Mouse (Mus musculus): ENCODE measurements at regions not wholly inside any gene's neighbourhood (a gene's known extent, or its start where the extent isn't known, plus 50 kb on each side); places are given as distances from the start of the nearest gene placed in this dataset.

DNA sequence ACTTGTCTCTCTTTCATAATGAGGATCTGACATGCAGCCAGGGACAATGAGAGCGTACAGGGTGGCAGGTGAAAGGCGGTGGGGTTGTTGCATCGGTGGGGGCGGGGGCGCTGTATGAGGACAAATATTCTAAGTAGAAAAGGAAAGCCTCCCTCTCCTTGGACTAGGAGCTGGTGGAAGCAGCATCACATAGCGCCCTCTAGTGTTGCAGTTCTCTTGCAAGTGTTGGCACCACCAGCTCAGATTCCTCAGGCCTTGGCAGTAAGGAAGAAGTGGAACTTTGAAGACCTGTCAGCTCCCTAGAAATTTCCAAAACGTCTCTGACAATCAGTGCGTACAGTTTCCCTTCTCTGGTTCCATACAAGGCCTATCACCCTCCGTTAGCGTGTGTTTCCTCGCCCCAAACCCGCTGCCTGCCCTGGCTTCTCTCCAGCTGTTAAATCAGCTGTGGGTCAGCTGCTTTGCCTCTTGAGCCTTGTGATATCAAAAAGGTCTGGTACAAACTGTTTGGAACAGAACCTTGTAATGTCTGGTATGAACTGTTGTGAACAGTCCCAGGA is 240.2 kb upstream of the Ano5 start:
- H3K4me2 ChIP-seq (replicated peaks; ENCODE audit: low read depth, low read length, severe bottlenecking): no peak overlapping the region
- peak; percentile 23 for DNase-seq (ENCODE audit: low spot score)
- H3K4me1 ChIP-seq (ENCODE audit: control insufficient read depth, insufficient read depth, low read length): no peaks in the 10 kb centered on the region
- H3K9ac ChIP-seq (ENCODE audit: low read depth, low read length, severe bottlenecking): no peak overlapping the region
- no peak for ATAC-seq (ENCODE audit: low FRiP score, low read depth)
- no peaks in the 10 kb centered on the region for H3K36me3 ChIP-seq (ENCODE audit: control insufficient read depth, insufficient read depth, low read length)
- no peak overlapping the region for H3K4me3 ChIP-seq (replicated peaks; ENCODE audit: low read length)
- TF ChIP-seq POLR2A (IDR thresholded peaks at IDR 0.05; ENCODE audit: borderline replicate concordance, extremely low read depth, insufficient read depth, insufficient read length): no peak
- no peaks in the 10 kb centered on the region for H3K27me3 ChIP-seq (ENCODE audit: control insufficient read depth, insufficient read depth, low read length)
- H3K27ac ChIP-seq (replicated peaks; ENCODE audit: low read depth, low read length): no peak overlapping the region
- no peaks in the 10 kb centered on the region for H3K9me3 ChIP-seq (ENCODE audit: control insufficient read depth, low read length)
- WGBS: 58% methylated on average over 12 of the region's 12 CpGs

DNA sequence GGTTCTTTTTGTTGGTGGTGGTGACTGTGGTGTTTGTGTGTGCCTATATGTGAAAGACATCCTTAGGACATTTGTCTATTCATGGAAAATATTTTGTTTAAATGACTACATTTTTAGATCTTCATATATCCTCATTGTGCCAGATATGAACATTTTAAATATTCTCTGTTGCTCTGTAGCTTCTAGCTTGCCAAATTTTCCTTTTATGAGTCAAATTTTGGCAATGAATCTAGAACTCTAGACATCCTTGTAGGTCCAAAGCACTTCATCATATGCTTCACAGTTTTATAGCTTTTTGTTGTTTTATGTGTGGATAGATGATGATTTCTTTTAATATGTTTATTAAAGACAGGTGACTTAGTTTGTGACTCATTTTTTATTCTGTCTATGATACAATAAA is 229.4 kb upstream of the Ano5 start:
- Histone ChIP-seq H3K4me1 (ENCODE audit: control insufficient read depth, insufficient read depth, low read length) (no peaks in the 10 kb centered on the region), H3K9ac (ENCODE audit: low read depth, low read length, severe bottlenecking) (no peak overlapping the region), H3K27ac (replicated peaks; ENCODE audit: low read depth, low read length) (no peak overlapping the region), H3K36me3 (ENCODE audit: control insufficient read depth, insufficient read depth, low read length) (no peaks in the 10 kb centered on the region), H3K27me3 (ENCODE audit: control insufficient read depth, insufficient read depth, low read length) (no peaks in the 10 kb centered on the region), H3K4me3 (replicated peaks; ENCODE audit: low read length) (no peak overlapping the region), H3K4me2 (replicated peaks; ENCODE audit: low read depth, low read length, severe bottlenecking) (no peak overlapping the region), H3K9me3 (ENCODE audit: control insufficient read depth, low read length) (no peaks in the 10 kb centered on the region)
- ATAC-seq (ENCODE audit: low FRiP score, low read depth) (no peak), DNase-seq (ENCODE audit: low spot score) (no peak)
- TF ChIP-seq POLR2A (IDR thresholded peaks at IDR 0.05; ENCODE audit: borderline replicate concordance, extremely low read depth, insufficient read depth, insufficient read length): no peak

DNA sequence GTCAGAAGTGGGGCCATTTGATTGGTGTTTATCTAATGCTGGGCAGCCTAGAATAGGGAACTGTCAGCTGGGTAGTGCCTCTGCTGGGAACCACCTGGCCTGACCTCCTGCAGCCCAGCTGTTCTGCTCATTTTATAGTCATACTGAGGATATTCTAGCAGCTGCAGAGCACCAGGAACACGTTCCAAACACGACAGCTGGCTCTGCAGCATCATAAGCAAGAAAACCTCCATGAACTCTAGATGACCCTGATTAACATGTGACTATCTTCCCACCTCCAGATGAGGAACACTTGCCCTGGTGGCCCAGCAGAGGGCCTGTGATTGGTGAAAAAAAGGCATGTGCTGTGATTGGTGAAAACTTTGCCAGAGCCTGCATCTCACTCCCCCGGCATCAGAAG is 210.6 kb upstream of the Ano5 start:
- Histone ChIP-seq H3K4me3 (replicated peaks; ENCODE audit: low read length) (no peak overlapping the region), H3K9me3 (ENCODE audit: control insufficient read depth, low read length) (no peaks in the 10 kb centered on the region), H3K4me1 (ENCODE audit: control insufficient read depth, insufficient read depth, low read length) (no peaks in the 10 kb centered on the region), H3K4me2 (replicated peaks; ENCODE audit: low read depth, low read length, severe bottlenecking) (no peak overlapping the region), H3K9ac (ENCODE audit: low read depth, low read length, severe bottlenecking) (no peak overlapping the region), H3K36me3 (ENCODE audit: control insufficient read depth, insufficient read depth, low read length) (no peaks in the 10 kb centered on the region), H3K27me3 (ENCODE audit: control insufficient read depth, insufficient read depth, low read length) (no peaks in the 10 kb centered on the region), H3K27ac (replicated peaks; ENCODE audit: low read depth, low read length) (no peak overlapping the region)
- TF ChIP-seq POLR2A (IDR thresholded peaks at IDR 0.05; ENCODE audit: borderline replicate concordance, extremely low read depth, insufficient read depth, insufficient read length): no peak
- 8% methylated on average over 3 of the region's 3 CpGs for WGBS
- peak; percentile 93 for ATAC-seq (ENCODE audit: low FRiP score, low read depth)
- peak; percentile 80 for DNase-seq (ENCODE audit: low spot score)

DNA sequence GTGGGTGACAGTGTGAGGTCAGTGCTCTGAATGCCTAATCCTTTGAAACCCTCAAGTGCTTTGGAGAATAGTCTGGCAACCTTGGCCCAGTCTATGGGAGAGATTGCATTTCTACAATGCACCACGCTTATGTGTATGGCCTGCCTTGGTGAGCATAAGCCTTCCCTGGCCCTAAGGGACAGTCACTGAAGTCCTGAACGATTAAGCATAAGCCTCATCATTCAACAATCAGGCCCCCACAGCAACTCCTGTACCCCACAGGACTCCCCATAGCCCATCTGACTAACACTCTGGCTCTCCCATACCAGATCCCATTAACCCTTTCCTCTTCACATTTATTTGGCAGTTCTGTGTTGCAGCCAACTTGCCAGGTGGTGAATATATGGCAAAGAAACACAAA is 203.1 kb upstream of the Ano5 start:
- Histone ChIP-seq H3K4me2 (replicated peaks; ENCODE audit: low read depth, low read length, severe bottlenecking) (no peak overlapping the region), H3K36me3 (ENCODE audit: control insufficient read depth, insufficient read depth, low read length) (no peaks in the 10 kb centered on the region), H3K9me3 (ENCODE audit: control insufficient read depth, low read length) (no peaks in the 10 kb centered on the region), H3K27ac (replicated peaks; ENCODE audit: low read depth, low read length) (no peak overlapping the region), H3K4me1 (ENCODE audit: control insufficient read depth, insufficient read depth, low read length) (no peaks in the 10 kb centered on the region), H3K4me3 (replicated peaks; ENCODE audit: low read length) (no peak overlapping the region), H3K27me3 (ENCODE audit: control insufficient read depth, insufficient read depth, low read length) (no peaks in the 10 kb centered on the region), H3K9ac (ENCODE audit: low read depth, low read length, severe bottlenecking) (no peak overlapping the region)
- ATAC-seq (ENCODE audit: low FRiP score, low read depth): no peak
- TF ChIP-seq POLR2A (IDR thresholded peaks at IDR 0.05; ENCODE audit: borderline replicate concordance, extremely low read depth, insufficient read depth, insufficient read length): no peak
- WGBS: 41% methylated on average over 2 of the region's 2 CpGs
- no peak for DNase-seq (ENCODE audit: low spot score)

DNA sequence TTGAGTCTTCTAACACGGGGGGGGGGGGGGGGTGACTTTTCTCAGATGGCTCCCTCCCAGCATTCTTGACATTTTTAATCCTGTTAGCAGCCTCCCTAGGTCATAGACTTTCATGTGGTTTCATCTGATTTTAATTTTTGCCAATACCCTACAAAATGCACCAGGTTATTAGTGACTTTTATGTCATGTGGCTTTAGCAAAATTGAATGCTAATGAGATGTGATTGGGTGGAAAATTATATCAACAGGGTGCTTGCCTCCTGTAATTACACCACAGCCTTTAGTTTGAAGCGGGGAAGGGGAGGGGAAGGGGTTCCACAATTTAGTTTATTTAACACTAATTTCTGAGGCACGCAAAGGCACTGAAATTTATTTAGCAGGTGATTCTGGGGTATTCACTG is 200.6 kb upstream of the Ano5 start:
- H3K9ac ChIP-seq (ENCODE audit: low read depth, low read length, severe bottlenecking): no peak overlapping the region
- WGBS: 41% methylated on average over 3 of the region's 3 CpGs
- H3K27me3 ChIP-seq (ENCODE audit: control insufficient read depth, insufficient read depth, low read length): no peaks in the 10 kb centered on the region
- H3K9me3 ChIP-seq (ENCODE audit: control insufficient read depth, low read length): no peaks in the 10 kb centered on the region
- no peak overlapping the region for H3K27ac ChIP-seq (replicated peaks; ENCODE audit: low read depth, low read length)
- no peak for ATAC-seq (ENCODE audit: low FRiP score, low read depth)
- no peak overlapping the region for H3K4me2 ChIP-seq (replicated peaks; ENCODE audit: low read depth, low read length, severe bottlenecking)
- H3K36me3 ChIP-seq (ENCODE audit: control insufficient read depth, insufficient read depth, low read length): no peaks in the 10 kb centered on the region
- TF ChIP-seq POLR2A (IDR thresholded peaks at IDR 0.05; ENCODE audit: borderline replicate concordance, extremely low read depth, insufficient read depth, insufficient read length): no peak
- H3K4me1 ChIP-seq (ENCODE audit: control insufficient read depth, insufficient read depth, low read length): no peaks in the 10 kb centered on the region
- no peak for DNase-seq (ENCODE audit: low spot score)
- no peak overlapping the region for H3K4me3 ChIP-seq (replicated peaks; ENCODE audit: low read length)
